Mouse (Mus musculus): ENCODE measurements around the gene Pold2. TPM values are rescaled to one million over a fixed set of nuclear protein-coding genes. Genes with fewer than 3 reads are reported as not detected.

The Pold2 gene
- polyA plus RNA-seq, 1 experiment: 155 TPM

GRCm38 (mm10) chr11:5867196-5867595, 10.9 kb downstream of the Pold2 start:
- H3K9me3 ChIP-seq: no peaks in the 10 kb centered on the region
- H3K4me3 ChIP-seq (replicated peaks): no peak overlapping the region
- peaks cover 52% of the 10 kb centered on the region for H3K27me3 ChIP-seq (replicated peaks)
- H3K36me3 ChIP-seq (replicated peaks; ENCODE audit: low read length): peaks cover 32% of the 10 kb centered on the region
- peaks cover 7% of the 10 kb centered on the region; the same call in 1 of the 2 replicates for H3K4me1 ChIP-seq
- TF ChIP-seq GATA1 (IDR thresholded peaks at IDR 0.05; ENCODE audit: borderline replicate concordance, low read length) (no peak), FLI1 (IDR thresholded peaks at IDR 0.05; ENCODE audit: low read length) (no peak)

- H3K27me3 ChIP-seq (replicated peaks): peaks cover 82% of the 10 kb centered on the region
- no peaks in the 10 kb centered on the region for H3K36me3 ChIP-seq (replicated peaks; ENCODE audit: low read length)
- no peak for TF ChIP-seq FLI1 (IDR thresholded peaks at IDR 0.05; ENCODE audit: low read length)
- no peak for TF ChIP-seq GATA1 (IDR thresholded peaks at IDR 0.05; ENCODE audit: borderline replicate concordance, low read length)
- H3K9me3 ChIP-seq: peaks cover 19% of the 10 kb centered on the region
- H3K4me1 ChIP-seq: peaks cover 21% of the 10 kb centered on the region
- H3K4me3 ChIP-seq (replicated peaks): no peak overlapping the region
Measured at GRCm38 (mm10) chr11:5862394-5863105, 15.5 kb downstream of the Pold2 start.

GRCm38 (mm10) chr11:5861678-5862393, 16.3 kb downstream of the Pold2 start, which contains the start of gene Aebp1:
Gene Aebp1, plus strand, starts transcription at chr11:5861947.
- peaks cover 22% of the 10 kb centered on the region for H3K9me3 ChIP-seq
- peaks cover 21% of the 10 kb centered on the region for H3K4me1 ChIP-seq
- H3K4me3 ChIP-seq (replicated peaks): peak within 1 kb of the TSS; percentile 88
- no peaks in the 10 kb centered on the region for H3K36me3 ChIP-seq (replicated peaks; ENCODE audit: low read length)
- peaks cover 87% of the 10 kb centered on the region for H3K27me3 ChIP-seq (replicated peaks)
- no peak for TF ChIP-seq FLI1 (IDR thresholded peaks at IDR 0.05; ENCODE audit: low read length)
- no peak for TF ChIP-seq GATA1 (IDR thresholded peaks at IDR 0.05; ENCODE audit: borderline replicate concordance, low read length)

- Histone ChIP-seq H3K27me3 (replicated peaks) (peaks cover 90% of the 10 kb centered on the region), H3K4me3 (replicated peaks) (no peak overlapping the region), H3K36me3 (replicated peaks; ENCODE audit: low read length) (no peaks in the 10 kb centered on the region), H3K9me3 (peaks cover 22% of the 10 kb centered on the region), H3K4me1 (peaks cover 16% of the 10 kb centered on the region)
- no peak for TF ChIP-seq FLI1 (IDR thresholded peaks at IDR 0.05; ENCODE audit: low read length)
- no peak for TF ChIP-seq GATA1 (IDR thresholded peaks at IDR 0.05; ENCODE audit: borderline replicate concordance, low read length)
Measured at GRCm38 (mm10) chr11:5860639-5861038, 17.5 kb downstream of the Pold2 start.

- H3K27me3 ChIP-seq (replicated peaks): peaks cover 86% of the 10 kb centered on the region
- peaks cover 16% of the 10 kb centered on the region for H3K4me1 ChIP-seq
- H3K9me3 ChIP-seq: peaks cover 22% of the 10 kb centered on the region
- TF ChIP-seq GATA1 (IDR thresholded peaks at IDR 0.05; ENCODE audit: borderline replicate concordance, low read length) (no peak), FLI1 (IDR thresholded peaks at IDR 0.05; ENCODE audit: low read length) (no peak)
- H3K4me3 ChIP-seq (replicated peaks): no peak overlapping the region
- H3K36me3 ChIP-seq (replicated peaks; ENCODE audit: low read length): no peaks in the 10 kb centered on the region
Measured at GRCm38 (mm10) chr11:5859883-5860550, 18.1 kb downstream of the Pold2 start.

- H3K9me3 ChIP-seq: peaks cover 22% of the 10 kb centered on the region
- H3K36me3 ChIP-seq (replicated peaks; ENCODE audit: low read length): no peaks in the 10 kb centered on the region
- peaks cover 76% of the 10 kb centered on the region for H3K27me3 ChIP-seq (replicated peaks)
- no peak overlapping the region for H3K4me3 ChIP-seq (replicated peaks)
- TF ChIP-seq FLI1 (IDR thresholded peaks at IDR 0.05; ENCODE audit: low read length) (no peak), GATA1 (IDR thresholded peaks at IDR 0.05; ENCODE audit: borderline replicate concordance, low read length) (no peak)
- peaks cover 16% of the 10 kb centered on the region for H3K4me1 ChIP-seq
Measured at GRCm38 (mm10) chr11:5858723-5859122, 19.4 kb downstream of the Pold2 start.

GRCm38 (mm10) chr11:5856479-5857130, 21.5 kb downstream of the Pold2 start:
- peaks cover 22% of the 10 kb centered on the region for H3K9me3 ChIP-seq

GRCm38 (mm10) chr11:5855902-5856301, 22.2 kb downstream of the Pold2 start:
- TF ChIP-seq GATA1 (IDR thresholded peaks at IDR 0.05; ENCODE audit: borderline replicate concordance, low read length) (no peak), FLI1 (IDR thresholded peaks at IDR 0.05; ENCODE audit: low read length) (no peak)
- no peak overlapping the region for H3K4me3 ChIP-seq (replicated peaks)
- peaks cover 22% of the 10 kb centered on the region for H3K9me3 ChIP-seq
- peaks cover 18% of the 10 kb centered on the region for H3K4me1 ChIP-seq
- H3K27me3 ChIP-seq (replicated peaks): peaks cover 48% of the 10 kb centered on the region
- H3K36me3 ChIP-seq (replicated peaks; ENCODE audit: low read length): no peaks in the 10 kb centered on the region

More at GRCm38 (mm10) chr11:5856479-5857130, 21.5 kb downstream of the Pold2 start:
- Histone ChIP-seq H3K4me1 (peaks cover 18% of the 10 kb centered on the region), H3K27me3 (replicated peaks) (peaks cover 55% of the 10 kb centered on the region), H3K36me3 (replicated peaks; ENCODE audit: low read length) (no peaks in the 10 kb centered on the region), H3K4me3 (replicated peaks) (no peak overlapping the region)
- TF ChIP-seq GATA1 (IDR thresholded peaks at IDR 0.05; ENCODE audit: borderline replicate concordance, low read length) (no peak), FLI1 (IDR thresholded peaks at IDR 0.05; ENCODE audit: low read length) (no peak)

GRCm38 (mm10) chr11:5855481-5855880, 22.6 kb downstream of the Pold2 start:
- TF ChIP-seq GATA1 (IDR thresholded peaks at IDR 0.05; ENCODE audit: borderline replicate concordance, low read length) (no peak), FLI1 (IDR thresholded peaks at IDR 0.05; ENCODE audit: low read length) (no peak)

More at GRCm38 (mm10) chr11:5855481-5855880, 22.6 kb downstream of the Pold2 start:
- Histone ChIP-seq H3K9me3 (peaks cover 22% of the 10 kb centered on the region), H3K4me3 (replicated peaks) (no peak overlapping the region), H3K27me3 (replicated peaks) (peaks cover 44% of the 10 kb centered on the region), H3K36me3 (replicated peaks; ENCODE audit: low read length) (no peaks in the 10 kb centered on the region), H3K4me1 (peaks cover 21% of the 10 kb centered on the region)
